Mouse (Mus musculus) T-helper 1 cell (primary cell): ENCODE measurements around the gene Cbarp.

Experiments used
- in situ Hi-C: fragments of 300-600 bp; cut with MboI, MseI; formaldehyde crosslinking; loops from one replicate; pipeline ENCODE4 v1.15.1; 2025; ENCODE audit warnings: high pct_unique_total_duplicates

Gene Cbarp

DNA sequence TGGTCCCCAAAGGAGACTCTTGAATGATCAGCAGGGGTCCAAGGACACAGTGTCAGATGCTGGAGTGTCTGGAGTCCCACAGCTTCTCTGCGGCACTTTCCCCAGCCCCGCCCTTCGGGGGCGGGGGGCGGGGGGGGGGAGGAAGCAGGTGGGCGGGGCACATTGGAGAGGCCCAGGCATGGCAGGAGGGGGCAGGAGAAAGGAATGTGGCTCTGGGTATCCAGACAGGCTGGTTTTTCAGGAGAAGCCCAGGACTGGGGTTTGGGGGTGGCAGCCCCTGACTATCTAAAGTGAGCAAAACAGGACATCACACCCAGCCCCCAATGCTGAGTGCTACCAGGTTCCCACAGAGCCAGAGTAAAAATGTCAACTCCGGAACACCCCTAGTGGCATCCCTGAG is 43.4 kb downstream of the Cbarp start:
- in situ Hi-C loops: no loop called here

DNA sequence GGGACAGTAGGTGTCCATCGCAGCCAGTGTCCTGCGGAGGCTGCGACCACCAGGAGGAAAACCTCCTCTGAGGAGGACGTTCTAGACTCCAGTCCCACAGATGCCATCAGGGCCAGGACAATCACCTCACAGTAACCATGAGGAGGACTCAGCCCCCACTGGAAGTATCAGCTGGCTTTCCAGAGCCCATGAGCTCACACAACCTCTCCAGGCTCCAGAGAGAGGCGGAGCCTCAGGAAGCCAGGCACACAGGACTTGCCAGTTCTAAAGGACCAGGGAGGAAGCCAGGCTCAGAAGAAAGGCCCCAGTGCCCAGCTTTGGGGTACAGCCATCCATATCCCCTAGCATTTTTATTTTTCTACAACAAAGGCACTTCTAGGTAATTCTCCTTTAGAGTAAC is 45.1 kb downstream of the Cbarp start:
- in situ Hi-C loops: no loop called here

DNA sequence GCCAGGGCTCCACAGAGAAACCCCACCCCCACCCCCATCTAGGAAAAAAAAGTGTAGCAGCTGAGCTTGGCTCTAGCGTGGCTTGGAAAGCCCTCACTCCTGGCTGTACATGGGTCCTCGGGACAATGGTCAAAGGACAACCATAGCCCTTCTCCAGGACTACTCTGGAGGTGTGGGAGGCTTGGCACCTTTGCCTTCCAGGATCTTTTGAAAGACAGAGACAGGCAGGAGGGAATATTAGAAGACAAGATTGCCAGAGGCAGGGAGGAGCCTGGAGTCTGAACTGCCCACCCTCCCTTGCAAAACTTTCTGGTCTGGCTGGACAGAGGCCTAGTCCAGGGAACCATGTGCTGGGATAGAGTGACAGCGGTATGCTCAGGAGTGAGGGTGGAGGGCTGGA is 46.0 kb downstream of the Cbarp start:
- in situ Hi-C loops: no loop called here

- in situ Hi-C loops: no loop called here
These were observed 46.5 kb downstream of the Cbarp start for GRCm38 (mm10) chr10:80094085-80094484.

GRCm38 (mm10) chr10:80092690-80093089 is 47.9 kb downstream of the Cbarp start:
- in situ Hi-C loops: no loop called here

- in situ Hi-C loops: no loop called here
These were observed 49.1 kb downstream of the Cbarp start for GRCm38 (mm10) chr10:80091527-80091926.

DNA sequence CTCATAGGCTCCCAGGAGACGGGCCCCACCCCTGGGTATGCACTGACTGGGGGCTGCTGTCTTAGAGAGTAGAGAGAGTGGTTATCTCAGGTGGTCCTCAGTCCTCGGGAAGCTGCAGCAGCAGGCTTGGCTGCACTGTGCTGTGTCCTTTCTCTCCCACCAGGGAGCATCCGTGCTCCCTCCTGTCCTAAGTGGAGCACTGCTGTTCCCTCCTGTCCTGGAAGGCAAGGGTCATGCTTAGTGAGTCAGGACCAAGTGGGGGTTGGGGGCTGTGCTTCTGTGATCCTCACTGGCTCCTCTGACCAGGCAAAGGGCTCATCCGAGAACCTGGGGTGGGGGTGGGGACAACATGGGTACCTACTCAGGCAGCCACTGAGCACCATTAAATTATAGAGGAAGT is 51.5 kb downstream of the Cbarp start:
- in situ Hi-C loops: no loop called here

GRCm38 (mm10) chr10:80087483-80087882 is 53.2 kb downstream of the Cbarp start:
- in situ Hi-C loops: no loop called here

GRCm38 (mm10) chr10:80086847-80087246 is 53.8 kb downstream of the Cbarp start:
- in situ Hi-C loops: no loop called here

DNA sequence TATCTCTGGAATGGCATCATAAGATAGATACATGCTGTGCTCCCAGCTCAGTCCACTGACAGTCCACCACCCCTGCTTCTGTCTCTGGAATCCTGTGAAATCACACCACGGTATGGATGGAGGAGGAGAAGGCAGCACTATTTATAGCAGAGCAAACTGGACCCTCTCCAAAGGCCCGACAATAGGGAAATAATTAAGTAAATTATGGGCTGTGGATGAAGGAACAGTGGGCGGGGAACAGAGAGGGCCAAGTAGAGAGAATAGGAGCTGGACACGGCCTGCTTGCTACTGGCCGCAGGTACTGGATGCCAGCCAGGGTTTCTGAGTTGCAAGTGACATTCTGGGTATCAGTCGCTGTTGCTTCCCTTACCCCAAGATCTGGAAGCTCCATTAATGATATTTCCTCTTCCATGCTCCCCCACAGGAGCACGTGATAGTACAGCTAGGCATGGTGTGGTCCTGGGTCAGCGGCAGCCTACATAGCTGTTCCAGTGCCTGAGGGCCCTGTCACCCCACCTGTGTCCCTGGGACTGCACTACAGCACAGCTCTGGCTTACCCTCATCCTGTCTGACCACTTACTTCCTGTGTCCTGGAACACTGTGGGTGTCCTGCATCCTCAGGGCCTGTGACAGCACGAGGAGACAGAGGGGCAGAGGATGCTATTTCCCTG is 55.7 kb downstream of the Cbarp start:
- in situ Hi-C loops: no loop called here

GRCm38 (mm10) chr10:80081075-80081474 is 59.6 kb downstream of the Cbarp start:
- in situ Hi-C loops: no loop called here
